Mouse (Mus musculus) hindbrain, embryonic 15.5 days (tissue): Measurements from ENCODE around the gene Zdhhc1. TPM values are rescaled to one million over a fixed set of nuclear protein-coding genes. Genes with fewer than 3 reads are reported as not detected.

ENCODE experiments used
- ATAC-seq: fragments of 200-750 bp; cut with Nextera tagmentation; 2 replicates; pipeline ENCODE4 v1.8.0; 2017; ENCODE audit warnings: low read depth, moderate number of reproducible peaks, moderate TSS enrichment; ENCODE audit not compliant: low FRiP score
- H3K27ac ChIP-seq: fragments of 300-500 bp; sonication (generic); replicated peaks from 2 replicates; pipeline ENCODE4 v1.5.1; 2015; ENCODE audit warnings: mild to moderate bottlenecking, inconsistent platforms
- H3K27me3 ChIP-seq: fragments of 300-500 bp; sonication (generic); 2 replicates; pipeline ENCODE4 v1.6.1; 2015; ENCODE audit warnings: control low read depth, inconsistent platforms
- H3K36me3 ChIP-seq: fragments of 300-500 bp; sonication (generic); 2 replicates; pipeline ENCODE4 v1.6.1; 2015; ENCODE audit warnings: control low read depth, inconsistent platforms
- H3K4me1 ChIP-seq: fragments of 300-500 bp; sonication (generic); replicated peaks from 2 replicates; pipeline ENCODE4 v1.6.1; 2015; ENCODE audit warnings: control low read depth, inconsistent platforms
- H3K4me2 ChIP-seq: fragments of 300-500 bp; sonication (generic); 2 replicates; pipeline ENCODE4 v1.6.1; 2015; ENCODE audit warnings: moderate library complexity, mild to moderate bottlenecking, inconsistent platforms
- H3K4me3 ChIP-seq: fragments of 300-500 bp; sonication (generic); 2 replicates; pipeline ENCODE4 v1.5.1; 2015; ENCODE audit warnings: mild to moderate bottlenecking, inconsistent platforms
- H3K9ac ChIP-seq: fragments of 300-500 bp; sonication (generic); 2 replicates; pipeline ENCODE4 v1.6.1; 2015; ENCODE audit warnings: inconsistent platforms
- H3K9me3 ChIP-seq: fragments of 300-500 bp; sonication (generic); 2 replicates; pipeline ENCODE4 v1.6.1; 2016; ENCODE audit warnings: control low read depth, inconsistent platforms
- WGBS: fragments of 180-500 bp; shearing (Covaris S2); methylation state at CpG from one replicate; pipeline ENCODE4 v1.1.7; 2015; 5-methylcytosine and 5-hydroxymethylcytosine counted together
- polyA plus RNA-seq: library from polyadenylated mRNA; unstranded; fragments of >200 nt; fragmentation: Nextera tagmentation; extraction: Ambion mirVana; gene quantifications from 2 replicates; pipeline ENCODE4 v1.2.1, GENCODE M21; 2015

Zdhhc1 gene
- polyA plus RNA-seq, 1 experiment from 2014 or later = 41.9 TPM

DNA sequence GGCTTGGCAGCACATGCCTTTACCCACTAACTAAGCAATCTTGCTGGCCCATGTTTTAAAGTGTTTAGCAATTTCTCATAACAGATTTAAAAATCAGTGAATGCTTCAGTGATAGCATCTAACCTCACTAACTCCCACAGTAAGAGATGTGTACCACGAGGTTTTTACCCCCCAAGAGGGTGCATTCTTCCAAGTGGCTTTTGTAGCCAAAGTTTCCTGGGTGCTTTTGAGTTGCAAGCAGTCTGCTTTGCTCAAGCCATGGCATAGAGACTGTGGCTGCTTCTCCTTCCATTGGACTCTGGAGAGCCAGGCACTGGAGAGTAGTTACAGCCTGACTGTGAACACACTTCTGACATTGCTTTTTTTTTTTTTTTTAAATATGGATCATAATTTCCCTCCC is 7.4 kb downstream of the Zdhhc1 start:
- Histone ChIP-seq H3K27me3 (no peaks in the 10 kb centered on the region), H3K4me2 (no peak overlapping the region), H3K4me1 (no peaks in the 10 kb centered on the region)

DNA sequence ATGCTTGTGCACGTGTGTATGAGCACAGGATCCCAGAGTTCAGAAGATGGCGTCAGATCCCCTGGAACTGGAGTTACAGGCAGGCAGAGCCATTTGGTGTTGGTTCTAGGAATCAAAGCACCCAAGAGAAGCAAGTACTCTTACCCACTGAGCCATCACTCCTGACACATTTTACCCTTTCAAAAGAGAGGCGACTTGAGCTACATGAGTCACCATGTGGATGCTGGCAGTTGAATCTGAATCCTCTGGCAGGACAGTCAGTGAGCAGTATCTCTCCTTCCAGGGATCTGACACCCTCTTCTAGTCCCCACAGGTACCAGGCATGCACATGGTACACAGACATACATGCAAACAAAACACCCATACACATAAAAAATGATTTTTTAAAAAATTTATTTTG is 8.6 kb downstream of the Zdhhc1 start:
- no peak for ATAC-seq
- no peaks in the 10 kb centered on the region for H3K27me3 ChIP-seq
- no peaks in the 10 kb centered on the region for H3K4me1 ChIP-seq
- 71% methylated on average over 3 of the region's 3 CpGs for WGBS
- no peak overlapping the region for H3K4me3 ChIP-seq
- no peaks in the 10 kb centered on the region for H3K36me3 ChIP-seq
- H3K4me2 ChIP-seq = no peak overlapping the region
- no peak overlapping the region for H3K9ac ChIP-seq
- H3K27ac ChIP-seq = no peak overlapping the region
- no peaks in the 10 kb centered on the region for H3K9me3 ChIP-seq

More for the DNA sequence above, 7.4 kb downstream of the Zdhhc1 start:
- Histone ChIP-seq H3K9me3 (no peaks in the 10 kb centered on the region), H3K36me3 (no peaks in the 10 kb centered on the region), H3K4me3 (no peak overlapping the region), H3K27ac (no peak overlapping the region), H3K9ac (no peak overlapping the region)
- WGBS = 46% methylated on average over 1 of the region's 1 CpGs
- ATAC-seq = no peak

DNA sequence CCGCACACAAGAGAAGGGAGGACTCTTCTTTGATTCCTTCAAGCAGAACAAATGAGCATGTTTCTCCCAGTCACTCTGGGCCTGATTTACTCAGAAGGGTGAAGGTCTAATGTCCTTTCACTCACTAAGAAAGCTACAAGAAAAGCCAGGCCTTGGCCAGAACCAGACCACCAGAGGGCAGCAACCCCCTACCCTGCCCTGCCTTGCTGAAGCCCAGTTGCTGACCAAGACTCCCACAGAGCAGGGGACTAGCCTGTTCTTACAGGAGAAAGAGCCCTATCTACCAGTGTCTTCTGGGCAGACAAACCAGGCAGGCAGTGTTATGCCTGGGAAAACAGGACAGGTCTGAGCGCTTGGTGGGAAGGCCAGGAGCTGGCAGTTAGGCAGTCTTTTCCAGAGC is 12.3 kb downstream of the Zdhhc1 start:
- WGBS = 25% methylated on average over 2 of the region's 2 CpGs
- no peak overlapping the region for H3K4me2 ChIP-seq
- no peak overlapping the region for H3K9ac ChIP-seq
- peaks cover 5% of the 10 kb centered on the region; the same call in 1 of the 2 replicates for H3K36me3 ChIP-seq
- H3K27me3 ChIP-seq = no peaks in the 10 kb centered on the region
- no peak overlapping the region for H3K27ac ChIP-seq
- no peaks in the 10 kb centered on the region for H3K9me3 ChIP-seq
- no peak overlapping the region for H3K4me3 ChIP-seq
- no peaks in the 10 kb centered on the region for H3K4me1 ChIP-seq
- ATAC-seq = peak; percentile 37; the same call in 1 of the 2 replicates

DNA sequence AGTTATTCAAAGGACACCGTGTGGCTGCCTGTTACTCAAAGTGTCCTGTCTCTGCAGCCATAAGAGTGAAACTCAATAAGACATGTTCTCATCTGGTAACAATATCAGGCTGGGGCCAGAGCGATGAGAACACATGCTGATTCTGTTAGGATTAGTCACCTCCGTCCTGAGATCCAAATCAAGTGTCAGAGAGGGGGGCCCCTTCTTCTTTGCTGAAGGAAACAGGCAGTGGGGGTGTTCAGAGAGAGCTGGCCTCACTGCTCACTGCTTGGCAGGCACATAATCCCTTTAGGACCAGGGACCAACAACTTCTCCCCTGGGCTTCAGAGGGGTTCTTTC is 12.7 kb downstream of the Zdhhc1 start:
- Histone ChIP-seq H3K4me2 (no peak overlapping the region), H3K9me3 (no peaks in the 10 kb centered on the region), H3K9ac (no peak overlapping the region), H3K4me1 (no peaks in the 10 kb centered on the region), H3K4me3 (no peak overlapping the region), H3K36me3 (peaks cover 5% of the 10 kb centered on the region; the same call in 1 of the 2 replicates), H3K27ac (no peak overlapping the region), H3K27me3 (no peaks in the 10 kb centered on the region)
- WGBS = 39% methylated on average over 3 of the region's 3 CpGs
- no peak for ATAC-seq

DNA sequence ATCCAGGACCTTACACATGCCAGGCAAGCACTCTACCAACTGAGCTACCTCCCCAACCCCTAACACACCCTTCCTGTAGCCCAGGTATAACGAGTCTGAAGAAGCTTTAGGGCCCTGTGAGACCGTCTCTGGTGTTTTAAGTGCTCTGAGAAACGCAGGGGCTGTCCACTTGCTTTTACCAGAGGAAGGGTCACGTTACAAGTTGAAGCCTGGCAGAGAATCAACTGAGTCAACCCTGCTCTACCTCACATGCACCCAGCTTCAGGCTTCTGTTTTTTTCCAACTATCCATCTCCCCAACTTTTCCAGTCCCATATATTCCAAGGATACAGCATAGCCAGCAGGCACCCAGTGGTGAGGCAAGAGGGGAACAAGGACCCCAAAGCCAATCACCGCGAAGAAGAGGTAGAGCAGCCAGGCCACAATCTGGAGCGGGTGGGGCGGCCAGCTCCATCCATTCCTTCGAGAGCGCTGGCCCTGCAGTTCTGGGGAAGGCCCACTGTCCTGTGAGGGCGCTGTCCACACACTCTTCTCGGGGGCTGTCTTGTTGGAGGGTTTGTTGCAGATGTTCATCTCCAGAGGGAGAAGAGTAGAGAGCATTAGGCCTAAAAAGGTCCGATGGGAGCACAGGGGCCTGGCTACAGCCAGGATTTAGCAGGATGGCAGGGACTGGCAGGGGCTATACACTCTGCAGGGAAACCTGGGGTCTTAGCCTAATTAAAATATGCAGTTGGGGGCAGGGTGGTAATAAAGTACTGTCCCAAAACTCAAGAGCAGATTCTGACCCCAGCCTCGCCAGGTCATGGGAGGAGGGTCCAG is 13.3 kb downstream of the Zdhhc1 start:
- H3K27ac ChIP-seq = no peak overlapping the region
- H3K4me1 ChIP-seq = no peaks in the 10 kb centered on the region
- no peaks in the 10 kb centered on the region for H3K9me3 ChIP-seq
- H3K9ac ChIP-seq = no peak overlapping the region
- H3K27me3 ChIP-seq = no peaks in the 10 kb centered on the region
- no peak overlapping the region for H3K4me2 ChIP-seq
- no peak overlapping the region for H3K4me3 ChIP-seq
- ATAC-seq = 0 out of 2 replicates have a peak, but pooled peaks have one; percentile 43
- H3K36me3 ChIP-seq = peaks cover 5% of the 10 kb centered on the region; the same call in 1 of the 2 replicates
- WGBS = 39% methylated on average over 14 of the region's 14 CpGs

DNA sequence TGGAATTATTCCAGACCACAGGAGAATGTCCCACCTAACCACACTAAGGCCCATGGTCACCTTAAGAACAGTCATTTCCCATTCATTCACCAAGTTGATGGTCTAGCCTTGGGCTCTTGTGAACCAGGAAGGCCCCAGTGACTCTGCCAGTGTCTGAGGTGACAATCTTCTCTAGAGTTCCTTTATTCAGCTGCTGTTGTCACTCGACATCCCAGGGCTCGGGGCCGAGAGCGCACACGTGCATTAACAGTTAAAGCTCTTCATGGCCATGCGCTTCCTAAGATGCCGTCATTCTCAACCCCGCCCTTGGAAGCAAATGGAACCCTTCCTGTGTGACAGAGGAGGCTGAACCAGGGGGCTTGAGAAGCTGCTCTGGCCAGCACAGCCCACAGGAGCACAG is 14.6 kb downstream of the Zdhhc1 start:
- ATAC-seq = no peak
- Histone ChIP-seq H3K4me3 (no peak overlapping the region), H3K27me3 (no peaks in the 10 kb centered on the region), H3K27ac (no peak overlapping the region), H3K9me3 (no peaks in the 10 kb centered on the region), H3K9ac (no peak overlapping the region), H3K36me3 (peaks cover 5% of the 10 kb centered on the region; the same call in 1 of the 2 replicates), H3K4me1 (no peaks in the 10 kb centered on the region), H3K4me2 (no peak overlapping the region)
- WGBS = 89% methylated on average over 8 of the region's 8 CpGs

DNA sequence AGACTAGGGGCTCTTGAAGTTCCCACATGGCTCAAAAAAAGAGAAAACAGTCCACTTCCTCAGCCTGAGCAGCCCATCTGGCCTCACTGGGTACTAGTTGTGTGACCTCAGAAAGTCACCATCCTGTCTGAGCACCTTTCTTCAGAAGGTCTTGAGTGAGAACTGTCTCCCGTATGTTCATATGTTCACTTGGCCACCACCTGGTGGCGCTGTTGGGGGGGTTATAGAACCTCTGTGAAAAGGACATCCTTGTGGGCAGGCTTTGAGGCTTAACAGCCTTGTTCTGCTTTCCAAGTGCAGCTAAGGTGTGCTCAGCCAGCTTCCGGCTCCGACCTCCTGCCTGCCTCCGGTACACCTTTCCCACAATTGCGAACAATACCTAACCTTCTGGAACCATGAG is 15.2 kb downstream of the Zdhhc1 start:
- 66% methylated on average over 6 of the region's 6 CpGs for WGBS
- no peak for ATAC-seq
- Histone ChIP-seq H3K36me3 (peaks cover 5% of the 10 kb centered on the region; the same call in 1 of the 2 replicates), H3K9me3 (no peaks in the 10 kb centered on the region), H3K4me3 (no peak overlapping the region), H3K4me2 (no peak overlapping the region), H3K4me1 (no peaks in the 10 kb centered on the region), H3K27me3 (no peaks in the 10 kb centered on the region), H3K9ac (no peak overlapping the region), H3K27ac (no peak overlapping the region)

DNA sequence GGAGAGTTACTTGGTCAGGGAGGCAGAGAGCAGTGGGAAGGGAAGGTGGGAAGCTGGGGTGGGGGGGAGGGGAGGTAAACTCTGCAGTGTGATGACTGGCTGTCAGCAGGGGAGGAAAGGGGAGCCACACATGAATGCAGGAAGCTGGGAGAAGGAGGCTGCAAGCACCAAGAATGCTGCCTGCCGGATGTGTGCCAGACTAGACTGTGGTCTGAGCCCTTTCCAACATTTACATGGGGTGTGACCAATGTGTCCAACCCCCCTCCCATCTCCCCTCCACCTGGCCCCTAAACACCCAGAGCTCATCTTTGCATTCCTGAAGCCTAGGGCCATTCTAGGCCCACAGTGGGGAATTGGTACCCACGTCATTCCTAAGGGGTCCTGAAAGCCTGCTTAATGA is 15.7 kb downstream of the Zdhhc1 start:
- H3K36me3 ChIP-seq = peaks cover 5% of the 10 kb centered on the region; the same call in 1 of the 2 replicates
- no peak overlapping the region for H3K4me2 ChIP-seq
- ATAC-seq = no peak
- H3K4me3 ChIP-seq = no peak overlapping the region
- no peak overlapping the region for H3K9ac ChIP-seq
- 53% methylated on average over 2 of the region's 2 CpGs for WGBS
- H3K4me1 ChIP-seq = no peaks in the 10 kb centered on the region
- no peak overlapping the region for H3K27ac ChIP-seq
- H3K9me3 ChIP-seq = no peaks in the 10 kb centered on the region
- H3K27me3 ChIP-seq = no peaks in the 10 kb centered on the region

DNA sequence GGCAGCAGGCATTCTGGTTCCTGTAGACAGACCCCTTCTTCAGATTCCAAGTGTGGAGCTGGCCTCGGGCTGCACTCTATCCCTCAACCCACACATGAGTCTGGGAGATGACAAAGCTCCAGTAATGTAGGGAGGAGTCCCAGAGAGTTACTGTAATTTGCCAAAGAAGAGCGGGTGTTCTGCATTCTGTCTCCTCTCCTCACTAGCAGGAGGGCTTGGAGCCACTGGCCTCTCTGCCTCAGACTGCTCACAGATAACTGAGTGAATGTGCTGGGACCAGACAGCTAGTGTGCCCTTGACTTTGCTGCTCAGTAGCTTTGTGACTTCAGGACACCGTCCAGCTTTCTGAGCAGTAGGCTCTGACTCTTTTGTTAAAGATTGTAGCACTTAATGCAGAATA is 18.9 kb downstream of the Zdhhc1 start:
- H3K9ac ChIP-seq = no peak overlapping the region
- WGBS = 80% methylated on average over 3 of the region's 3 CpGs
- no peaks in the 10 kb centered on the region for H3K27me3 ChIP-seq
- H3K27ac ChIP-seq = no peak overlapping the region
- no peak for ATAC-seq
- peaks cover 5% of the 10 kb centered on the region; the same call in 1 of the 2 replicates for H3K36me3 ChIP-seq
- no peaks in the 10 kb centered on the region for H3K9me3 ChIP-seq
- H3K4me3 ChIP-seq = no peak overlapping the region
- H3K4me2 ChIP-seq = no peak overlapping the region
- H3K4me1 ChIP-seq = peaks cover 16% of the 10 kb centered on the region

DNA sequence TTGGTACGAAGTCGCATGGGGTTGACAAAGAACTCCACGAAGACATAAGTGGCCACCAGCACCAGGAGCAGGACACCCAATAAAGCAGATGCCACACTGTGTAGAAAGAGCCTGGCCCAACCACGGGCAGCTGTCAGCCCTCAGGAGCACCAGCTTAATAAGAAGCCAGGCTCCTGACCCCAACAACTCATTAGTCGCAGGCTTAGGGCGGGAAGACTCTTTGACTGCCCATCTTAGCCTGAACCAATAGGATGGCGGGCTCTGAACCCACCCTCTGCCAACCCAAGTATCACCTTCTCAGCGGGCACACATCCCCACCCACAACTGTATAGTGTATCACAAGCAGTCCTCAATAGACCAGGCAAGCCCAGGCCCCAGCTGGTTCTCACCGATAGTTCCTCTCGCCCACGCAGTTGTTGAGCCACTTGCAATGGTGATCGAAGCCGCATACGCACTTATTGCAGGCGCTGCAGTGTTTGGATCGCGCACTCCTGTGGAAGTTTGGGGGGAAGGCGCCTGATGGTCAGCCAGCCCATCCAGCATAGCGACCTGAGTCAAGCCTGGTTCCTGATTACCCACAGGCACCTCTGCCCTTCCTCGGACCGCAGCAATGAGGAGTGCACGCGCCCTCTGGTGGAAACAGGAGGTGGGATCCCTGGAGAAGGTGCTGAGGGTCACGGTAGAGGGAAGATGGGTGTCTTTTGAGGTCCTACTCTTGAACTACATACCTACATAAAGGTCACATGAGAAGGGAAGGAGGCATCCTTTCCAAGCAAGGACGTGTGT is 19.9 kb downstream of the Zdhhc1 start:
- no peak overlapping the region for H3K27ac ChIP-seq
- no peaks in the 10 kb centered on the region for H3K9me3 ChIP-seq
- H3K36me3 ChIP-seq = peaks cover 1% of the 10 kb centered on the region; the same call in 1 of the 2 replicates
- no peaks in the 10 kb centered on the region for H3K27me3 ChIP-seq
- 42% methylated on average over 25 of the region's 25 CpGs for WGBS
- no peak overlapping the region for H3K4me3 ChIP-seq
- no peak for ATAC-seq
- no peak overlapping the region for H3K4me2 ChIP-seq
- no peak overlapping the region for H3K9ac ChIP-seq
- peaks cover 16% of the 10 kb centered on the region for H3K4me1 ChIP-seq

DNA sequence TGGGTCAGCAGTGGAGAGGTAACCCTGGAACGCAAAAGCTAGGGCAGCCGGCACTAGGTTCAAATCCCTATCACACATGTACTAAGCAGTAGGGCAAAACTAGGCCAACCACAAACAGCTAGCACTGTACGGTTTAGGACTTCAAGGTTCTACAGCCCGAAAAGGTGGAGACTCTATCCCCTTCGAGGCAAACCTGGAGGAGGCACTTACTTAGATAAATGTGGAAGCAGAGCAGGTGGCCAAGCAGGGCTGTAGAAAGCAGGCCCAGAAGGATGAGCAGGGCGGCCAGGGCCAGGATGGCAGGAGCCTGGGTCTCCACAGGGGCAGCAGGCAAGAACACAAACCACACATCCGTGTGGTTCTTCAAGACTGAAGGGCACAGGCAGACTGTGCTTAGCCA is 20.5 kb downstream of the Zdhhc1 start:
- H3K9ac ChIP-seq = no peak overlapping the region
- no peak for ATAC-seq
- no peak overlapping the region for H3K4me3 ChIP-seq
- no peak overlapping the region for H3K27ac ChIP-seq
- no peaks in the 10 kb centered on the region for H3K9me3 ChIP-seq
- WGBS = 92% methylated on average over 7 of the region's 7 CpGs
- no peaks in the 10 kb centered on the region; the same call in 1 of the 2 replicates for H3K36me3 ChIP-seq
- no peak overlapping the region for H3K4me2 ChIP-seq
- peaks cover 23% of the 10 kb centered on the region for H3K4me1 ChIP-seq
- no peaks in the 10 kb centered on the region for H3K27me3 ChIP-seq

DNA sequence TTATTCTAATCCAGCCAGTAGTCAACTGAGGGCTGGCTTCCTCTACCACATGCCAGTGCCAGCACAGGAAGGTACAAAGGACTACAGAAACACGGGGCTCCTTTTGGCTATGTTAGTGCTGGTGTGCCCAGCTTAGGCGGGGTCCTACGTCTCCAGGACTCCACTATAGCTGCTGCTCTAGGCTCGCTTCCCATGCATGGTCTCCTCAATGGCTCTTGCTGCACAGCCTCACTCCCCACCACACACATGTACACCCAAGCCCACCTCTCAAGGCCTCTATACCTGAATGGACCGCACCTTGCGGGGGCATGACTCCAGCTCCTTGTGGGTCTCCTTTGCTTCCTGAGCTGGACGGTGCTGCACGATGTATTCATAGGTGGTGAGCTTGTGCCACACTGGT is 21.0 kb downstream of the Zdhhc1 start:
- peaks cover 27% of the 10 kb centered on the region for H3K4me1 ChIP-seq
- 92% methylated on average over 8 of the region's 8 CpGs for WGBS
- no peak overlapping the region for H3K9ac ChIP-seq
- no peaks in the 10 kb centered on the region for H3K9me3 ChIP-seq
- H3K4me3 ChIP-seq = no peak overlapping the region
- no peaks in the 10 kb centered on the region; the same call in 1 of the 2 replicates for H3K36me3 ChIP-seq
- H3K27me3 ChIP-seq = no peaks in the 10 kb centered on the region
- no peak overlapping the region for H3K27ac ChIP-seq
- no peak overlapping the region for H3K4me2 ChIP-seq
- no peak for ATAC-seq
